Mouse (Mus musculus) adipocyte (in vitro differentiated cells): ENCODE data around the gene Entpd3.
"Not testable (repeated sequence)": the region's sequence is repeated elsewhere in the genome, so short reads cannot be mapped to it uniquely, and the experiment has no call there.

ENCODE experiments used
- DNase-seq: peaks from one replicate; pipeline ENCODE4 v3.0.0-alpha.2; 2016; ENCODE audit warnings: low spot score

Entpd3 gene

GRCm38 (mm10) chr9:120533446-120533950 lies 6.1 kb upstream of the Entpd3 start:
- DNase-seq = not testable (repeated sequence)

GRCm38 (mm10) chr9:120541411-120541810 lies 1.8 kb downstream of the Entpd3 start:
- DNase-seq = no peak

GRCm38 (mm10) chr9:120542241-120542640 lies 2.6 kb downstream of the Entpd3 start:
- DNase-seq = no peak

- DNase-seq = no peak
These were observed 6.4 kb downstream of the Entpd3 start for GRCm38 (mm10) chr9:120545994-120546393.

GRCm38 (mm10) chr9:120546482-120546881 lies 6.9 kb downstream of the Entpd3 start:
- no peak for DNase-seq

- DNase-seq = no peak
These were observed 7.5 kb downstream of the Entpd3 start for GRCm38 (mm10) chr9:120547026-120547668.

GRCm38 (mm10) chr9:120550778-120551177 lies 11.2 kb downstream of the Entpd3 start:
- no peak for DNase-seq

- DNase-seq = no peak
These were observed 24.0 kb downstream of the Entpd3 start for GRCm38 (mm10) chr9:120563590-120563989.

GRCm38 (mm10) chr9:120564247-120564646 lies 24.6 kb downstream of the Entpd3 start:
- no peak for DNase-seq

- DNase-seq = no peak
These were observed 26.8 kb downstream of the Entpd3 start for GRCm38 (mm10) chr9:120566384-120566783.

GRCm38 (mm10) chr9:120568917-120569316 lies 29.3 kb downstream of the Entpd3 start:
- no peak for DNase-seq

GRCm38 (mm10) chr9:120569721-120570333 lies 30.2 kb downstream of the Entpd3 start:
- DNase-seq = peak; percentile 46

- no peak for DNase-seq
These were observed 30.7 kb downstream of the Entpd3 start for GRCm38 (mm10) chr9:120570334-120570725.

- peak; percentile 96 for DNase-seq
These were observed 31.3 kb downstream of the Entpd3 start, which contains the start of gene Rpl14 for GRCm38 (mm10) chr9:120570741-120571592. Gene Rpl14 (plus strand): TSS chr9:120571444.

GRCm38 (mm10) chr9:120571593-120572385 lies 32.2 kb downstream of the Entpd3 start:
- no peak for DNase-seq

- no peak for DNase-seq
These were observed 36.4 kb downstream of the Entpd3 start for GRCm38 (mm10) chr9:120575748-120576661.

GRCm38 (mm10) chr9:120576662-120577013 lies 37.0 kb downstream of the Entpd3 start:
- no peak for DNase-seq

GRCm38 (mm10) chr9:120577133-120577651 lies 37.6 kb downstream of the Entpd3 start:
- DNase-seq = peak; percentile 84

- DNase-seq = no peak
These were observed 38.2 kb downstream of the Entpd3 start for GRCm38 (mm10) chr9:120577706-120578405.

- DNase-seq = no peak
These were observed 39.1 kb downstream of the Entpd3 start for GRCm38 (mm10) chr9:120578701-120579100.
